ENCODE assay signal across 10 mouse cellular contexts in genomic region chr13:54101031-54101820, GRCm38 (mm10). TPM values are rescaled to one million over a fixed set of nuclear protein-coding genes. Genes with fewer than 3 reads are reported as not detected.
DNase-seq lines count a peak whose midpoint lies in the region; ATAC-seq and TF ChIP-seq lines count a peak whose summit lies in the region.
"Had no signal": no experiment of that assay in that cellular context is flagged by ENCODE, and none has a peak within 500 bp of the region (broad histone marks: within the 10 kb centered on the region; RNA-seq: fewer than 3 reads in every experiment).

No protein-coding gene starts in this region.

- H3K4me1 ChIP-seq in embryonic fibroblast, embryonic 13.5 days (ENCODE audit: control insufficient read depth, insufficient read depth, low read length), result peaks cover 25% of the 10 kb centered on the region

- H3K27ac ChIP-seq in embryonic fibroblast, embryonic 13.5 days (ENCODE audit: insufficient read depth, low read length), result peak overlapping the region; percentile 100

- no peak overlapping the region for H3ac ChIP-seq in myocyte (ENCODE audit: control insufficient read depth, insufficient read length)

- H3K36me3 ChIP-seq in myocyte (ENCODE audit: control insufficient read depth, insufficient read depth), result peaks cover 11% of the 10 kb centered on the region

- TF ChIP-seq CTCF in embryonic fibroblast, embryonic 13.5 days (IDR thresholded peaks at IDR 0.05; ENCODE audit: borderline replicate concordance, insufficient read depth, low read length), result no peak

- no peak for ATAC-seq in megakaryocyte progenitor cell, adult 5-6 weeks (replicated peaks; ENCODE audit: poor library complexity)
- ATAC-seq: forebrain, embryonic 16.5 days had no signal

- H3K4me2 ChIP-seq in myocyte (ENCODE audit: low read depth), result peak overlapping the region; percentile 89

- DNase-seq in gastrocnemius, adult 18-20 months (ENCODE audit: low spot score), result peak; percentile 47
- no peak for DNase-seq in gastrocnemius, postnatal 14 days
- DNase-seq in ovary, adult 18-20 months (ENCODE audit: low spot score), result peak; percentile 72
- no peak for DNase-seq in ovary, postnatal 14 days (ENCODE audit: low spot score)
- DNase-seq in thymus, postnatal 10 days (ENCODE audit: low spot score in 2 of 2), result no peak
- DNase-seq: midbrain, embryonic 14.5 days had no signal

- TF ChIP-seq POLR2A in embryonic fibroblast, embryonic 13.5 days (IDR thresholded peaks at IDR 0.05; ENCODE audit: low read depth, low read length), result no peak
- TF ChIP-seq POLR2A in myocyte (IDR thresholded peaks at IDR 0.05; ENCODE audit: insufficient read length, low read depth), result no peak

- no peaks in the 10 kb centered on the region for H3K27me3 ChIP-seq in myocyte (ENCODE audit: control insufficient read depth, insufficient read depth, insufficient read length)

- intact Hi-C loops in gastrocnemius, postnatal 14 days (cut with DNase I; ENCODE audit: low total_unique reads), result no loop called here

- H3K4me3 ChIP-seq in embryonic fibroblast, embryonic 13.5 days (ENCODE audit: insufficient read depth, low read length), result no peak overlapping the region
- no peak overlapping the region for H3K4me3 ChIP-seq in myocyte

- H3K79me2 ChIP-seq in myocyte (ENCODE audit: control insufficient read depth, insufficient read depth), result no peaks in the 10 kb centered on the region

TF ChIP-seq in myocyte, 11 proteins besides CTCF, POLR2A, EP300 and RAD21:
- TF ChIP-seq POLR2AphosphoS2 (IDR thresholded peaks at IDR 0.05; ENCODE audit: insufficient read length, low read depth) (no peak), USF1 (IDR thresholded peaks at IDR 0.05; ENCODE audit: low read depth) (peak; percentile 7), MYOD1 (IDR thresholded peaks at IDR 0.05; ENCODE audit: control insufficient read depth in 1 of 3, insufficient read length in 2 of 3, low read depth in 2 of 3) (peak in 1 of 3 experiments; percentile 18)
TF ChIP-seq in myocyte: peak in this region for 2.

RNA-seq across cellular contexts. Expression of gene Sfxn1, which starts 29.6 kb away (rescaled TPM):
- total RNA-seq in gastrocnemius, adult 18-20 months (2021), result 1 to 10 TPM; 1.4 to 1.6 TPM
- 1 to 10 TPM; 4.8 to 5.4 TPM for total RNA-seq in gastrocnemius, postnatal 14 days (2021)
- 55.0 and 63.9 TPM in 2 replicates for polyA plus RNA-seq in embryonic fibroblast, embryonic 13.5 days (2011; ENCODE audit: insufficient read length, low read depth, missing spikeins)
- polyA plus RNA-seq in myocyte (2012; fragmentation: generic; extraction: Trizol), result 10.9 TPM
- 156 and 162 TPM in 2 replicates for total RNA-seq in megakaryocyte progenitor cell, adult 5-6 weeks (2015)
- 82.3 and 98.5 TPM in 2 replicates for total RNA-seq in megakaryocyte progenitor cell, adult 5-6 weeks (2017)

RNA-seq across cellular contexts. Expression of gene Drd1, which starts 45.7 kb away (rescaled TPM):
- under 1 TPM; 0.07 to 0.48 TPM for total RNA-seq in gastrocnemius, adult 18-20 months (2021)
- under 1 TPM; 0.16 to 0.55 TPM for total RNA-seq in gastrocnemius, postnatal 14 days (2021)
- not detected in 2 replicates for polyA plus RNA-seq in embryonic fibroblast, embryonic 13.5 days (2011; ENCODE audit: insufficient read length, low read depth, missing spikeins)
- polyA plus RNA-seq in myocyte (2012; fragmentation: generic; extraction: Trizol), result not detected
- total RNA-seq in megakaryocyte progenitor cell, adult 5-6 weeks (2015), result not detected in 2 replicates
- not detected in 2 replicates for total RNA-seq in megakaryocyte progenitor cell, adult 5-6 weeks (2017)

Comparison
In these comparisons a context has a peak if more than half of its experiments do, and no peak if none do; other contexts are left out.
1. DNase-seq: peak in gastrocnemius, adult 18-20 months (single experiment) and ovary, adult 18-20 months (single experiment); none in gastrocnemius, postnatal 14 days (single experiment), ovary, postnatal 14 days (single experiment) and thymus, postnatal 10 days (0 of 2).
2. RNA of gene Sfxn1, which starts 29.6 kb away (total RNA-seq): 82.3 to 162 TPM in megakaryocyte progenitor cell, adult 5-6 weeks; 4.8 to 5.4 TPM in gastrocnemius, postnatal 14 days and 1.4 to 1.6 TPM in gastrocnemius, adult 18-20 months; every median in the first group is over 10 times any median in the second.